Mouse (Mus musculus) megakaryocyte, embryonic 14.5 days (primary cell): Measurements from ENCODE around the gene Senp2.

Experiments
- FLI1 ChIP-seq: IDR thresholded peaks from 2 replicates; pipeline ENCODE4 v1.6.1; 2012; ENCODE audit warnings: low read length, inconsistent platforms, mixed read lengths
- GATA1 ChIP-seq: IDR thresholded peaks from 3 replicates; pipeline ENCODE4 v1.6.1; 2012; ENCODE audit warnings: mixed read lengths, low read length, inconsistent platforms, borderline replicate concordance

- TF ChIP-seq GATA1, result no peak
- no peak for TF ChIP-seq FLI1
Measured at GRCm38 (mm10) chr16:22075067-22075466, 65.8 kb downstream of the Senp2 start.
